ENCODE assay signal across 8 mouse cellular contexts in genomic region chr5:35893093-35893804, GRCm38 (mm10). TPM values are rescaled to one million over a fixed set of nuclear protein-coding genes. Genes with fewer than 3 reads are reported as not detected.
A peak's percentile ranks its signal among the peaks of the same experiment; 100 is the strongest.
DNase-seq lines count a peak whose midpoint lies in the region; ATAC-seq and TF ChIP-seq lines count a peak whose summit lies in the region.

TSS of gene Afap1 (plus strand) at chr5:35893319.

- 0% methylated on average over 49 of the region's 49 CpGs for WGBS in heart, embryonic 13.5 days
- under 1% methylated on average over 46 of the region's 49 CpGs for WGBS in kidney, postnatal 0 days
- under 1% methylated on average over 49 of the region's 49 CpGs for WGBS in liver, adult 2 months

- 0 out of 2 replicates have a peak, but pooled peaks cover 9% of the 10 kb centered on the region for H3K27me3 ChIP-seq in heart, embryonic 13.5 days (replicated peaks)
- no peaks in the 10 kb centered on the region for H3K27me3 ChIP-seq in kidney, postnatal 0 days (ENCODE audit: insufficient read depth, low read length)
- no peaks in the 10 kb centered on the region for H3K27me3 ChIP-seq in liver, adult 2 months (ENCODE audit: control insufficient read depth, insufficient read depth, low read length)

- ATAC-seq in heart, embryonic 13.5 days (ENCODE audit: extremely low read depth, insufficient number of reproducible peaks, low FRiP score, low TSS enrichment): peak; percentile 79
- peak; percentile 93 for ATAC-seq in kidney, postnatal 0 days (replicated peaks; ENCODE audit: low FRiP score, low read depth)
- ATAC-seq in monocyte, adult 5-6 weeks (replicated peaks; ENCODE audit: insufficient number of reproducible peaks, low FRiP score, low TSS enrichment, poor library complexity, severe bottlenecking): peak; percentile 86

- peak within 1 kb of the TSS; percentile 81 for H3K4me3 ChIP-seq in heart, embryonic 13.5 days
- peak within 1 kb of the TSS; percentile 73 for H3K4me3 ChIP-seq in kidney, postnatal 0 days (replicated peaks; ENCODE audit: low read depth, low read length)
- H3K4me3 ChIP-seq in liver, adult 2 months (ENCODE audit: insufficient read depth, low read depth, low read length): peak within 1 kb of the TSS; percentile 69

- peak within 1 kb of the TSS; percentile 95 for H3K9ac ChIP-seq in heart, embryonic 13.5 days
- peak within 1 kb of the TSS; percentile 80 for H3K9ac ChIP-seq in kidney, postnatal 0 days (ENCODE audit: low read depth, low read length)
- peak within 1 kb of the TSS; percentile 82 for H3K9ac ChIP-seq in liver, adult 2 months (ENCODE audit: low read depth, low read length)

- H3K9me3 ChIP-seq in heart, embryonic 13.5 days: no peaks in the 10 kb centered on the region
- H3K9me3 ChIP-seq in kidney, postnatal 0 days (replicated peaks; ENCODE audit: low read length): no peaks in the 10 kb centered on the region

- no peak for TF ChIP-seq POLR2A in liver, adult 2 months (IDR thresholded peaks at IDR 0.05; ENCODE audit: extremely low read depth, insufficient read depth, low read length)

- peaks cover 45% of the 10 kb centered on the region for H3K4me1 ChIP-seq in heart, embryonic 13.5 days
- peaks cover 13% of the 10 kb centered on the region for H3K4me1 ChIP-seq in kidney, postnatal 0 days (replicated peaks; ENCODE audit: insufficient read depth, low read length)
- peaks cover 2% of the 10 kb centered on the region; the same call in 1 of the 2 replicates for H3K4me1 ChIP-seq in liver, adult 2 months (ENCODE audit: control insufficient read depth, insufficient read depth, low read length)

- H3K4me2 ChIP-seq in heart, embryonic 13.5 days: peak within 1 kb of the TSS; percentile 90
- peak within 1 kb of the TSS; percentile 67 for H3K4me2 ChIP-seq in kidney, postnatal 0 days (ENCODE audit: low read length)

- no peak for TF ChIP-seq CTCF in kidney, postnatal 0 days (IDR thresholded peaks at IDR 0.05; ENCODE audit: low read depth)
- no peak for TF ChIP-seq CTCF in liver, adult 2 months (IDR thresholded peaks at IDR 0.05; ENCODE audit: low read depth, low read length)

- H3K36me3 ChIP-seq in heart, embryonic 13.5 days: no peaks in the 10 kb centered on the region
- H3K36me3 ChIP-seq in kidney, postnatal 0 days (ENCODE audit: insufficient read depth, low read length): no peaks in the 10 kb centered on the region
- H3K36me3 ChIP-seq in liver, adult 2 months (ENCODE audit: control insufficient read depth, insufficient read depth, low read length): no peaks in the 10 kb centered on the region

- peak; percentile 98 for DNase-seq in CD4-positive helper T cell, adult 2 months (ENCODE audit: low read depth, low spot score)
- peak; percentile 5 for DNase-seq in c-Kit-negative CD71-positive TER-119-positive erythroid progenitor cells, embryonic 14.5 days (ENCODE audit: low read depth, low spot score)
- DNase-seq in fibroblast of lung, adult 2 months (ENCODE audit: low read depth): peak; percentile 94
- peak; percentile 99 for DNase-seq in kidney, postnatal 0 days (ENCODE audit: low spot score)
- peak; percentile 69 for DNase-seq in liver, adult 2 months (ENCODE audit: extremely low read depth, low read depth, low spot score)
- peak; percentile 98 to 99 for DNase-seq in spleen, postnatal 36 days (ENCODE audit: low spot score in 2 of 2)

- H3K27ac ChIP-seq in heart, embryonic 13.5 days (replicated peaks): peak within 1 kb of the TSS; percentile 80
- H3K27ac ChIP-seq in kidney, postnatal 0 days: peak within 1 kb of the TSS; percentile 81
- H3K27ac ChIP-seq in liver, adult 2 months (replicated peaks; ENCODE audit: insufficient read depth, low read depth, low read length): no peak within 1 kb of the TSS

- no peaks in the 10 kb centered on the region for H3K79me2 ChIP-seq in liver, adult 2 months (ENCODE audit: control insufficient read depth, insufficient read depth, low read length)

RNA-seq across cellular contexts. Expression of gene Afap1, which starts in this region (rescaled TPM):
- 24.9 and 26.9 TPM in 2 replicates for polyA plus RNA-seq in heart, embryonic 13.5 days (2015; fragmentation: Nextera tagmentation; extraction: Ambion mirVana)
- 19.1 and 19.7 TPM in 2 replicates for polyA plus RNA-seq in kidney, postnatal 0 days (2015; fragmentation: Nextera tagmentation; extraction: Ambion mirVana)
- 0.55 and 1.1 TPM in 2 replicates for total RNA-seq in liver, adult 2 months (2014; rRNA removed)
- 0.46 and 0.73 TPM in 2 replicates for polyA plus RNA-seq in liver, adult 2 months (2012; rRNA removed)
- total RNA-seq in monocyte, adult 5-6 weeks (2017): 0.86 to 1.9 TPM (median 1.3 TPM) in 3 replicates

Comparison
In these comparisons a context has a peak if more than half of its experiments do, and no peak if none do; other contexts are left out.
1. RNA of gene Afap1 (polyA plus RNA-seq): 24.9 to 26.9 TPM in heart, embryonic 13.5 days and 19.1 to 19.7 TPM in kidney, postnatal 0 days; 0.46 to 0.73 TPM in liver, adult 2 months; every median in the first group is over 10 times any median in the second.
2. DNase-seq: peak in every context shown above with its lines; median percentile 99 in kidney, postnatal 0 days; 98 in spleen, postnatal 36 days; 98 in CD4-positive helper T cell, adult 2 months; 94 in fibroblast of lung, adult 2 months; 69 in liver, adult 2 months; 5 in c-Kit-negative CD71-positive TER-119-positive erythroid progenitor cells, embryonic 14.5 days.
3. Peak in every context shown above with its lines, with median percentiles within 50 percentile points of each other: ATAC-seq, H3K4me3 ChIP-seq and H3K9ac ChIP-seq.